Mouse (Mus musculus) liver, adult 2 months (tissue): ENCODE data around the gene Gm10273. TPM values are rescaled to one million over a fixed set of nuclear protein-coding genes. Genes with fewer than 3 reads are reported as not detected.
A peak's percentile ranks its signal among the peaks of the same experiment; 100 is the strongest.

Experiments
- DNase-seq: peaks from one replicate; pipeline ENCODE4 v3.0.0-alpha.2; 2011; ENCODE audit warnings: low read depth, low spot score; ENCODE audit errors: extremely low read depth
- H3K27ac ChIP-seq: fragments of 200-500 bp; replicated peaks from 2 replicates; pipeline ENCODE4 v1.5.1; 2012; ENCODE audit warnings: low read depth, mild to moderate bottlenecking, control low read depth, inconsistent platforms, low read length; ENCODE audit not compliant: insufficient read depth
- H3K27me3 ChIP-seq: fragments of 200-500 bp; 2 replicates; pipeline ENCODE4 v1.6.1; 2012; ENCODE audit warnings: mild to moderate bottlenecking, moderate library complexity, low read length, inconsistent platforms; ENCODE audit not compliant: control insufficient read depth, insufficient read depth
- H3K36me3 ChIP-seq: fragments of 200-500 bp; 2 replicates; pipeline ENCODE4 v1.6.1; 2012; ENCODE audit warnings: low read length, inconsistent platforms; ENCODE audit not compliant: control insufficient read depth, insufficient read depth
- H3K4me1 ChIP-seq: fragments of 200-500 bp; 2 replicates; pipeline ENCODE4 v1.6.1; 2011; ENCODE audit warnings: low read length; ENCODE audit not compliant: control insufficient read depth, insufficient read depth
- H3K4me3 ChIP-seq: fragments of 200-500 bp; 2 replicates; pipeline ENCODE4 v1.5.1; 2011; ENCODE audit warnings: low read depth, mild to moderate bottlenecking, control low read depth, low read length, moderate library complexity; ENCODE audit not compliant: insufficient read depth
- H3K79me2 ChIP-seq: fragments of 200-500 bp; 2 replicates; pipeline ENCODE4 v1.6.1; 2012; ENCODE audit warnings: inconsistent platforms, mild to moderate bottlenecking, low read length, moderate library complexity; ENCODE audit not compliant: control insufficient read depth, insufficient read depth
- H3K9ac ChIP-seq: fragments of 200-500 bp; 2 replicates; pipeline ENCODE4 v1.6.1; 2012; ENCODE audit warnings: low read depth, mild to moderate bottlenecking, control low read depth, inconsistent platforms, low read length
- CTCF ChIP-seq: fragments of 200-500 bp; IDR thresholded peaks from 2 replicates; pipeline ENCODE4 v1.5.1; 2011; ENCODE audit warnings: low read depth, low read length, control low read depth
- POLR2A ChIP-seq: fragments of 200-500 bp; IDR thresholded peaks from 2 replicates; pipeline ENCODE4 v1.6.1; 2011; ENCODE audit warnings: low read length, control low read depth; ENCODE audit not compliant: insufficient read depth; ENCODE audit errors: extremely low read depth
- WGBS: fragments of 180-500 bp; shearing (Covaris S2); methylation state at CpG from one replicate; pipeline ENCODE4 v1.1.7; 2018; 5-methylcytosine and 5-hydroxymethylcytosine counted together
- polyA plus RNA-seq: library from polyadenylated mRNA; depleted of rRNA; stranded (reverse); fragments of >200 nt; gene quantifications from 2 replicates; pipeline ENCODE4 v1.2.3, GENCODE M21; 2012
- total RNA-seq: library from RNA; depleted of rRNA; stranded (reverse); fragments of >200 nt; gene quantifications from 2 replicates; pipeline ENCODE4 v1.2.3, GENCODE M21; 2014

Gm10273 gene
- total and polyA plus RNA-seq, 2 experiments, result 3.8 to 7.0 TPM

DNA sequence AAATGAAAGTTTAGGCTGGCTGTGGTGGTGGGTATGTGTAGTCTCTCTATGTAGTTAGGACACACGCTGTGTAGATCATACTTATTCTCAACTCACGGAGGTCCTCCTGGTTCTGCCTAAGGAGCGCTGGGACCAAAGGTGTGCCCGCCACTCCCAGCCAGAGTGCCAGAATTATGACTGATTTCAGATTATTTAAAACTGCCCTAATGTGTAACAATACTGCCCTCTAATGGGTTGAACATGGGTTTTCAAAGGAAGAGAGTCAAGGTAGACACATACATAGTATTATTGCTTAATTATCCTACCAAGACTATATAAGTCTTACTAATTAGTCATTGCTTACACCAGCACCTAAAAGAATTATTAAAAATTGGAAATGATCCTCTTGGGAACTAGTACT, 36.7 kb upstream of the Gm10273 start:
- Histone ChIP-seq H3K9ac (no peak overlapping the region), H3K79me2 (no peaks in the 10 kb centered on the region; the same call in 1 of the 2 replicates), H3K4me3 (no peak overlapping the region), H3K27me3 (no peaks in the 10 kb centered on the region), H3K36me3 (peaks cover 59% of the 10 kb centered on the region), H3K27ac (no peak overlapping the region), H3K4me1 (no peaks in the 10 kb centered on the region)
- TF ChIP-seq POLR2A, result no peak
- TF ChIP-seq CTCF, result peak; percentile 59
- WGBS, result 80% methylated on average over 4 of the region's 4 CpGs
- peak; percentile 37 for DNase-seq

GRCm38 (mm10) chr10:59363208-59363607, 32.2 kb upstream of the Gm10273 start:
- Histone ChIP-seq H3K27me3 (no peaks in the 10 kb centered on the region), H3K4me3 (no peak overlapping the region), H3K27ac (no peak overlapping the region), H3K9ac (no peak overlapping the region), H3K4me1 (no peaks in the 10 kb centered on the region), H3K79me2 (no peaks in the 10 kb centered on the region), H3K36me3 (peaks cover 58% of the 10 kb centered on the region)
- 93% methylated on average over 2 of the region's 2 CpGs for WGBS
- TF ChIP-seq CTCF, result no peak
- TF ChIP-seq POLR2A, result no peak
- DNase-seq, result no peak

DNA sequence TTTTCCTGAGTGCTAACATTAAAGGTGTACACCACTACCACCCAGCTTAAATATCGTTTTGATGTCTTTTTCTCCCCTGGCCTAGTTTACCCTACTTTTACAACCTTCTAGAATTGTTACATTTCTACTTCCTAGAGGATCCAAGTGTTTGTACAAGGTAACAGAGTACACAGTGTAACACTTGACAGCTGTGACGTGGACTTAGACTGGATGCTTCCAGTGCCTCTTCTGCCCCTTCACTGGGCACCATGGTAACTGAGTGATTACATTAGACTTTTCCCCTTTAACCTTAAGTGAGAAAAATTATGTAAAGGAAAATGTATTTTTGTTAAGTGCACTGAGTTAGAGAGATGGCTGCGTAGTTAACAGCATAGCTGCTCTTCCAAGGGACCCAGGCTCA, 30.9 kb upstream of the Gm10273 start:
- Histone ChIP-seq H3K27ac (no peak overlapping the region), H3K9ac (no peak overlapping the region), H3K4me1 (no peaks in the 10 kb centered on the region), H3K36me3 (peaks cover 65% of the 10 kb centered on the region), H3K4me3 (no peak overlapping the region), H3K27me3 (no peaks in the 10 kb centered on the region), H3K79me2 (no peaks in the 10 kb centered on the region)
- TF ChIP-seq CTCF, result no peak
- no peak for TF ChIP-seq POLR2A
- WGBS, result 82% methylated on average over 3 of the region's 3 CpGs
- no peak for DNase-seq

GRCm38 (mm10) chr10:59365804-59366589, 29.4 kb upstream of the Gm10273 start:
- Histone ChIP-seq H3K79me2 (no peaks in the 10 kb centered on the region), H3K36me3 (peaks cover 70% of the 10 kb centered on the region), H3K27ac (no peak overlapping the region), H3K4me3 (no peak overlapping the region), H3K4me1 (no peaks in the 10 kb centered on the region), H3K27me3 (no peaks in the 10 kb centered on the region), H3K9ac (no peak overlapping the region)
- 56% methylated on average over 5 of the region's 5 CpGs for WGBS
- DNase-seq, result no peak
- TF ChIP-seq CTCF (no peak), POLR2A (no peak)

GRCm38 (mm10) chr10:59366746-59367145, 28.7 kb upstream of the Gm10273 start:
- no peak for DNase-seq
- Histone ChIP-seq H3K27ac (no peak overlapping the region), H3K4me1 (no peaks in the 10 kb centered on the region), H3K9ac (no peak overlapping the region), H3K27me3 (no peaks in the 10 kb centered on the region), H3K36me3 (peaks cover 74% of the 10 kb centered on the region), H3K79me2 (no peaks in the 10 kb centered on the region), H3K4me3 (no peak overlapping the region)
- TF ChIP-seq POLR2A (no peak), CTCF (no peak)
- 95% methylated on average over 4 of the region's 4 CpGs for WGBS

DNA sequence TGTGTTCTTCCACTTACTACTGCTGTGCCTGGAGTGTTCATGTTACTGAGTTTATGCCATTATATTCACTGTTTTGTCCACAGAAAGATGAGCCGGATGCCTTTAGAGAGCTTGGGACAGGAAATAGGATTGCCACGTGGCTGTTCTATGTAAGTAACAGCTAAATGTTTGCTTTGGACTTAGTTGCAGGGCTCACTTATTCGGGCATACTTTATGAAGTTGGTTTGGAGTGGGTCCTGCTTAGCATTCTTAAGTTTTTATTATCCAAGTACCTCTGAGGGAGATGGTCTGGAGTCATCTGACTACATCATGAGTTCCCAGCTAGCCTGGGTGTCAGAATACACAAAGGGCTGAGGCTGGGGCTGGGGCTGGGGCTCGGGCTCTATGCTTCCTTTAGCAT, 28.2 kb upstream of the Gm10273 start:
- H3K9ac ChIP-seq, result no peak overlapping the region
- TF ChIP-seq CTCF, result no peak
- no peak for TF ChIP-seq POLR2A
- peaks cover 73% of the 10 kb centered on the region for H3K36me3 ChIP-seq
- DNase-seq, result no peak
- H3K27ac ChIP-seq, result no peak overlapping the region
- H3K79me2 ChIP-seq, result no peaks in the 10 kb centered on the region
- no peak overlapping the region for H3K4me3 ChIP-seq
- no peaks in the 10 kb centered on the region for H3K27me3 ChIP-seq
- H3K4me1 ChIP-seq, result no peaks in the 10 kb centered on the region
- WGBS, result 61% methylated on average over 4 of the region's 4 CpGs
